Mouse (Mus musculus) embryonic facial prominence, embryonic 14.5 days (tissue): ENCODE results near the gene Prkn. TPM values are rescaled to one million over a fixed set of nuclear protein-coding genes. Genes with fewer than 3 reads are reported as not detected.
A peak's percentile ranks its signal among the peaks of the same experiment; 100 is the strongest.
"Not testable (repeated sequence)": the region's sequence is repeated elsewhere in the genome, so short reads cannot be mapped to it uniquely, and the experiment has no call there.

Source experiments
- ATAC-seq: fragments of 200-750 bp; cut with Nextera tagmentation; 2 replicates; pipeline ENCODE4 v1.8.0; 2017; ENCODE audit warnings: low read depth, moderate number of reproducible peaks, moderate TSS enrichment
- DNase-seq: peaks from one replicate; pipeline ENCODE4 v3.0.0-alpha.2; 2015; ENCODE audit warnings: low spot score
- H3K27ac ChIP-seq: fragments of 300-500 bp; sonication (generic); replicated peaks from 2 replicates; pipeline ENCODE4 v1.5.1; 2014; ENCODE audit warnings: low read depth, mild to moderate bottlenecking, low read length, moderate library complexity
- H3K27me3 ChIP-seq: fragments of 300-500 bp; sonication (generic); replicated peaks from 2 replicates; pipeline ENCODE4 v1.6.1; 2014; ENCODE audit warnings: low read length; ENCODE audit not compliant: control insufficient read depth, insufficient read depth
- H3K36me3 ChIP-seq: fragments of 300-500 bp; sonication (generic); 2 replicates; pipeline ENCODE4 v1.6.1; 2014; ENCODE audit warnings: low read length, mixed read lengths; ENCODE audit not compliant: control insufficient read depth, insufficient read depth
- H3K4me1 ChIP-seq: fragments of 300-500 bp; sonication (generic); 2 replicates; pipeline ENCODE4 v1.6.1; 2014; ENCODE audit warnings: antibody characterized with exemption, low read length; ENCODE audit not compliant: control insufficient read depth, insufficient read depth
- H3K4me2 ChIP-seq: fragments of 300-500 bp; sonication (generic); 2 replicates; pipeline ENCODE4 v1.6.1; 2014; ENCODE audit warnings: low read depth, mild to moderate bottlenecking, low read length, moderate library complexity, mixed read lengths
- H3K4me3 ChIP-seq: fragments of 300-500 bp; sonication (generic); 2 replicates; pipeline ENCODE4 v1.5.1; 2014; ENCODE audit warnings: low read depth, mild to moderate bottlenecking, low read length
- H3K9ac ChIP-seq: fragments of 300-500 bp; sonication (generic); 2 replicates; pipeline ENCODE4 v1.6.1; 2014; ENCODE audit warnings: low read depth, mild to moderate bottlenecking, low read length, moderate library complexity, mixed read lengths
- H3K9me3 ChIP-seq: fragments of 300-500 bp; sonication (generic); 2 replicates; pipeline ENCODE4 v1.6.1; 2016; ENCODE audit warnings: low read length; ENCODE audit not compliant: control insufficient read depth
- WGBS: fragments of 180-500 bp; shearing (Covaris S2); extraction: QIAGEN DNeasy Blood & Tissue Kit; methylation state at CpG from one replicate; pipeline ENCODE4 v1.1.7; 2014; 5-methylcytosine and 5-hydroxymethylcytosine counted together
- polyA plus RNA-seq: library from polyadenylated mRNA; unstranded; fragments of >200 nt; fragmentation: Nextera tagmentation; extraction: Ambion mirVana; gene quantifications from 2 replicates; pipeline ENCODE4 v1.2.1, GENCODE M21; 2014

Gene Prkn
- polyA plus RNA-seq, 1 experiment from 2014 or later: 2.9 TPM

GRCm38 (mm10) chr17:11188494-11188893 is 348.3 kb downstream of the Prkn start:
- no peaks in the 10 kb centered on the region for H3K27me3 ChIP-seq
- WGBS: 72% methylated on average over 4 of the region's 4 CpGs

GRCm38 (mm10) chr17:11190306-11190705 is 350.1 kb downstream of the Prkn start:
- Histone ChIP-seq H3K36me3 (no peaks in the 10 kb centered on the region), H3K27ac (no peak overlapping the region), H3K4me2 (no peak overlapping the region), H3K4me1 (no peaks in the 10 kb centered on the region), H3K9ac (no peak overlapping the region), H3K4me3 (no peak overlapping the region), H3K27me3 (no peaks in the 10 kb centered on the region), H3K9me3 (no peaks in the 10 kb centered on the region)
- WGBS: 47% methylated on average over 2 of the region's 2 CpGs
- no peak for ATAC-seq
- DNase-seq: no peak

More at GRCm38 (mm10) chr17:11188494-11188893, 348.3 kb downstream of the Prkn start:
- Histone ChIP-seq H3K4me2 (no peak overlapping the region), H3K9ac (no peak overlapping the region), H3K36me3 (no peaks in the 10 kb centered on the region), H3K27ac (no peak overlapping the region), H3K4me1 (no peaks in the 10 kb centered on the region), H3K4me3 (no peak overlapping the region), H3K9me3 (no peaks in the 10 kb centered on the region)
- DNase-seq: no peak
- ATAC-seq: no peak

GRCm38 (mm10) chr17:11198134-11198533 is 357.9 kb downstream of the Prkn start:
- no peaks in the 10 kb centered on the region for H3K27me3 ChIP-seq
- H3K4me2 ChIP-seq: no peak overlapping the region
- ATAC-seq (no peak), DNase-seq (no peak)
- no peak overlapping the region for H3K9ac ChIP-seq
- H3K4me1 ChIP-seq: no peaks in the 10 kb centered on the region
- no peak overlapping the region for H3K4me3 ChIP-seq
- 41% methylated on average over 2 of the region's 2 CpGs for WGBS
- no peak overlapping the region for H3K27ac ChIP-seq
- no peaks in the 10 kb centered on the region for H3K9me3 ChIP-seq
- H3K36me3 ChIP-seq: no peaks in the 10 kb centered on the region

- 81% methylated on average over 3 of the region's 4 CpGs for WGBS
- not testable (repeated sequence) for ATAC-seq
Measured at GRCm38 (mm10) chr17:11209063-11209462, 368.9 kb downstream of the Prkn start.

GRCm38 (mm10) chr17:11211006-11211405 is 370.8 kb downstream of the Prkn start:
- no peak overlapping the region for H3K4me2 ChIP-seq
- H3K27ac ChIP-seq: no peak overlapping the region
- DNase-seq (no peak), ATAC-seq (no peak)
- 78% methylated on average over 11 of the region's 11 CpGs for WGBS
- no peak overlapping the region for H3K4me3 ChIP-seq
- H3K27me3 ChIP-seq: no peaks in the 10 kb centered on the region
- no peaks in the 10 kb centered on the region for H3K9me3 ChIP-seq
- H3K36me3 ChIP-seq: no peaks in the 10 kb centered on the region
- H3K9ac ChIP-seq: no peak overlapping the region
- H3K4me1 ChIP-seq: no peaks in the 10 kb centered on the region

More at GRCm38 (mm10) chr17:11209063-11209462, 368.9 kb downstream of the Prkn start:
- not testable (repeated sequence) for H3K9ac ChIP-seq, H3K4me2 ChIP-seq, H3K4me1 ChIP-seq, H3K4me3 ChIP-seq, H3K9me3 ChIP-seq, H3K27ac ChIP-seq, H3K36me3 ChIP-seq, H3K27me3 ChIP-seq
- DNase-seq: peak; percentile 24

- no peak for ATAC-seq
Measured at GRCm38 (mm10) chr17:11211591-11211990, 371.4 kb downstream of the Prkn start.

GRCm38 (mm10) chr17:11213689-11214088 is 373.5 kb downstream of the Prkn start:
- Histone ChIP-seq H3K9ac (no peak overlapping the region), H3K4me1 (no peaks in the 10 kb centered on the region), H3K4me2 (no peak overlapping the region), H3K4me3 (no peak overlapping the region), H3K27ac (no peak overlapping the region), H3K27me3 (no peaks in the 10 kb centered on the region), H3K36me3 (no peaks in the 10 kb centered on the region), H3K9me3 (no peaks in the 10 kb centered on the region)
- ATAC-seq: no peak
- WGBS: 89% methylated on average over 3 of the region's 3 CpGs
- DNase-seq: no peak

More at GRCm38 (mm10) chr17:11211591-11211990, 371.4 kb downstream of the Prkn start:
- no peaks in the 10 kb centered on the region for H3K27me3 ChIP-seq
- no peaks in the 10 kb centered on the region for H3K9me3 ChIP-seq
- no peak for DNase-seq
- H3K9ac ChIP-seq: no peak overlapping the region
- H3K36me3 ChIP-seq: no peaks in the 10 kb centered on the region
- no peaks in the 10 kb centered on the region for H3K4me1 ChIP-seq
- whole genome bisulfite sequencing: 56% methylated on average over 4 of the region's 4 CpGs
- no peak overlapping the region for H3K4me3 ChIP-seq
- no peak overlapping the region for H3K27ac ChIP-seq
- H3K4me2 ChIP-seq: no peak overlapping the region

- H3K9ac ChIP-seq: no peak overlapping the region
- H3K27me3 ChIP-seq: no peaks in the 10 kb centered on the region
- ATAC-seq (no peak), DNase-seq (no peak)
- no peaks in the 10 kb centered on the region for H3K36me3 ChIP-seq
- H3K4me1 ChIP-seq: no peaks in the 10 kb centered on the region
- H3K4me3 ChIP-seq: no peak overlapping the region
- no peaks in the 10 kb centered on the region for H3K9me3 ChIP-seq
- H3K4me2 ChIP-seq: no peak overlapping the region
- H3K27ac ChIP-seq: no peak overlapping the region
- 72% methylated on average over 4 of the region's 4 CpGs for WGBS
Measured at GRCm38 (mm10) chr17:11229011-11229410, 388.8 kb downstream of the Prkn start.

- no peaks in the 10 kb centered on the region for H3K27me3 ChIP-seq
- H3K9me3 ChIP-seq: no peaks in the 10 kb centered on the region
- H3K36me3 ChIP-seq: no peaks in the 10 kb centered on the region
- no peak overlapping the region for H3K4me2 ChIP-seq
- no peak overlapping the region for H3K4me3 ChIP-seq
- peak; percentile 29 for DNase-seq
- 46% methylated on average over 1 of the region's 1 CpGs for WGBS
- no peak overlapping the region for H3K9ac ChIP-seq
- no peaks in the 10 kb centered on the region for H3K4me1 ChIP-seq
- ATAC-seq: no peak
- no peak overlapping the region for H3K27ac ChIP-seq
Measured at GRCm38 (mm10) chr17:11229426-11229825, 389.2 kb downstream of the Prkn start.
